16 mouse cellular contexts compared by ENCODE assay signal in genomic region chr10:80271870-80272585, GRCm38 (mm10). TPM values are rescaled to one million over a fixed set of nuclear protein-coding genes. Genes with fewer than 3 reads are reported as not detected.
DNase-seq lines count a peak whose midpoint lies in the region; ATAC-seq and TF ChIP-seq lines count a peak whose summit lies in the region.
"Had no signal": no experiment of that assay in that cellular context is flagged by ENCODE, and none has a peak within 500 bp of the region (broad histone marks: within the 10 kb centered on the region; RNA-seq: fewer than 3 reads in every experiment).

No protein-coding gene starts in this region.

- no peak for DNase-seq in cerebellum, adult 2 months
- no peak for DNase-seq in cerebellum, postnatal 4 days (ENCODE audit: low spot score in 2 of 2)
- peak; percentile 28 for DNase-seq in kidney, adult 9 months
- no peak for DNase-seq in kidney, postnatal 14 days
- peak; percentile 82 for DNase-seq in liver
- DNase-seq in layer of hippocampus, adult 9-11 months, result no peak
- DNase-seq: embryo, embryonic 11 days; heart, adult 2 months; heart, postnatal 4 days; kidney, adult 18-20 months; midbrain, embryonic 14.5 days; right cerebral cortex, adult 18-20 months had no signal

- peaks cover 28% of the 10 kb centered on the region for H3K36me3 ChIP-seq in small intestine, adult 2 months (ENCODE audit: control insufficient read depth, insufficient read depth, low read length)
- peaks cover 8% of the 10 kb centered on the region; the same call in 1 of the 2 replicates for H3K36me3 ChIP-seq in forebrain, embryonic 16.5 days (ENCODE audit: control insufficient read depth, insufficient read depth)

- no peak overlapping the region for H3K4me2 ChIP-seq in forebrain, embryonic 16.5 days (ENCODE audit: low read length)
- H3K4me2 ChIP-seq: limb, embryonic 13.5 days had no signal

- no peak for ATAC-seq in forebrain, embryonic 16.5 days

- H3K9ac ChIP-seq in forebrain, embryonic 16.5 days (replicated peaks; ENCODE audit: low read depth, low read length), result no peak overlapping the region

- peak overlapping the region; percentile 64 for H3K27ac ChIP-seq in cerebellum, adult 2 months (ENCODE audit: insufficient read depth, low read length)
- H3K27ac ChIP-seq in small intestine, adult 2 months (ENCODE audit: insufficient read depth, low read depth, low read length), result no peak overlapping the region
- no peak overlapping the region for H3K27ac ChIP-seq in forebrain, embryonic 16.5 days (ENCODE audit: low read length)
- H3K27ac ChIP-seq: heart, adult 2 months; left cerebral cortex, adult 2 months; limb, embryonic 13.5 days had no signal

- no peaks in the 10 kb centered on the region for H3K9me3 ChIP-seq in forebrain, embryonic 16.5 days (ENCODE audit: control insufficient read depth, low read length)
- H3K9me3 ChIP-seq: limb, embryonic 13.5 days had no signal

- peaks cover 48% of the 10 kb centered on the region for H3K4me1 ChIP-seq in cerebellum, adult 2 months (ENCODE audit: control insufficient read depth, insufficient read depth, low read length)
- H3K4me1 ChIP-seq in small intestine, adult 2 months (ENCODE audit: control insufficient read depth, insufficient read depth, insufficient read length, low read length), result peaks cover 44% of the 10 kb centered on the region
- peaks cover 39% of the 10 kb centered on the region for H3K4me1 ChIP-seq in forebrain, embryonic 16.5 days (replicated peaks; ENCODE audit: control insufficient read depth, insufficient read depth, low read length)

- H3K27me3 ChIP-seq in cerebellum, adult 2 months (ENCODE audit: control insufficient read depth, insufficient read depth, low read length), result no peaks in the 10 kb centered on the region
- H3K27me3 ChIP-seq in small intestine, adult 2 months (ENCODE audit: control insufficient read depth, insufficient read depth, low read length), result no peaks in the 10 kb centered on the region
- no peaks in the 10 kb centered on the region for H3K27me3 ChIP-seq in forebrain, embryonic 16.5 days (replicated peaks; ENCODE audit: control insufficient read depth, insufficient read depth, low read length)
- H3K27me3 ChIP-seq: limb, embryonic 13.5 days had no signal

- WGBS in cerebellum, adult 2 months, result 36% methylated on average over 8 of the region's 8 CpGs
- 66% methylated on average over 8 of the region's 8 CpGs for WGBS in small intestine, adult 2 months
- WGBS in forebrain, embryonic 16.5 days, result 85% methylated on average over 8 of the region's 8 CpGs

- H3K4me3 ChIP-seq in cerebellum, adult 2 months (replicated peaks; ENCODE audit: insufficient read depth, low read depth, low read length), result peak overlapping the region; percentile 2
- no peak overlapping the region for H3K4me3 ChIP-seq in small intestine, adult 2 months (ENCODE audit: low read depth, low read length)
- no peak overlapping the region for H3K4me3 ChIP-seq in forebrain, embryonic 16.5 days (replicated peaks; ENCODE audit: low read length)
- H3K4me3 ChIP-seq: heart, adult 2 months; left cerebral cortex, adult 2 months; limb, embryonic 13.5 days had no signal

- TF ChIP-seq POLR2A in cerebellum, adult 2 months (IDR thresholded peaks at IDR 0.05; ENCODE audit: borderline replicate concordance, insufficient read depth, low read length), result no peak
- peak; percentile 29; the same call in 1 of the 2 replicates for TF ChIP-seq POLR2A in small intestine, adult 2 months (IDR thresholded peaks at IDR 0.05; ENCODE audit: low read depth, low read length)

- no peak for TF ChIP-seq CTCF in cerebellum, adult 2 months (IDR thresholded peaks at IDR 0.05; ENCODE audit: borderline replicate concordance, insufficient read depth, low read depth, low read length)
- no peak for TF ChIP-seq CTCF in small intestine, adult 2 months (IDR thresholded peaks at IDR 0.05; ENCODE audit: extremely low read depth, insufficient read length, insufficient replicate concordance, low read depth, low read length)

RNA-seq across cellular contexts. Expression of gene Dazap1, which starts 10.7 kb away (rescaled TPM):
- polyA plus RNA-seq in cerebellum, adult 2 months (2012; rRNA removed), result 90.2 and 92.7 TPM in 2 replicates
- 46.6 and 89.3 TPM in 2 replicates for polyA plus RNA-seq in small intestine, adult 2 months (2012; rRNA removed)
- polyA plus RNA-seq in forebrain, embryonic 16.5 days (2015; fragmentation: Nextera tagmentation; extraction: Ambion mirVana), result 61.3 and 61.8 TPM in 2 replicates

RNA-seq across cellular contexts. Expression of gene Gamt, which starts 11.2 kb away (rescaled TPM):
- 52.9 and 54.5 TPM in 2 replicates for polyA plus RNA-seq in cerebellum, adult 2 months (2012; rRNA removed)
- 13.1 and 55.2 TPM in 2 replicates for polyA plus RNA-seq in small intestine, adult 2 months (2012; rRNA removed)
- polyA plus RNA-seq in forebrain, embryonic 16.5 days (2015; fragmentation: Nextera tagmentation; extraction: Ambion mirVana), result 22.7 and 24.6 TPM in 2 replicates

RNA-seq across cellular contexts. Expression of gene Rps15, which starts 20.2 kb away (rescaled TPM):
- polyA plus RNA-seq in cerebellum, adult 2 months (2012; rRNA removed), result 1,303 and 1,454 TPM in 2 replicates
- polyA plus RNA-seq in small intestine, adult 2 months (2012; rRNA removed), result 741 and 887 TPM in 2 replicates
- polyA plus RNA-seq in forebrain, embryonic 16.5 days (2015; fragmentation: Nextera tagmentation; extraction: Ambion mirVana), result 531 and 538 TPM in 2 replicates

RNA-seq across cellular contexts. Expression of gene Ndufs7, which starts 23.1 kb away (rescaled TPM):
- 668 and 680 TPM in 2 replicates for polyA plus RNA-seq in cerebellum, adult 2 months (2012; rRNA removed)
- polyA plus RNA-seq in small intestine, adult 2 months (2012; rRNA removed), result 800 and 1,176 TPM in 2 replicates
- 236 and 272 TPM in 2 replicates for polyA plus RNA-seq in forebrain, embryonic 16.5 days (2015; fragmentation: Nextera tagmentation; extraction: Ambion mirVana)

RNA-seq across cellular contexts. Expression of gene Apc2, which starts 23.7 kb away (rescaled TPM):
- polyA plus RNA-seq in cerebellum, adult 2 months (2012; rRNA removed), result 67.1 and 69.1 TPM in 2 replicates
- polyA plus RNA-seq in small intestine, adult 2 months (2012; rRNA removed), result 0.65 and 0.96 TPM in 2 replicates
- polyA plus RNA-seq in forebrain, embryonic 16.5 days (2015; fragmentation: Nextera tagmentation; extraction: Ambion mirVana), result 222 and 234 TPM in 2 replicates

Comparison
In these comparisons a context has a peak if more than half of its experiments do, and no peak if none do; other contexts are left out.
1. DNase-seq: peak in kidney, adult 9 months (single experiment) and liver (single experiment); none in cerebellum, adult 2 months (0 of 2), cerebellum, postnatal 4 days (0 of 2), kidney, postnatal 14 days (single experiment) and layer of hippocampus, adult 9-11 months (single experiment).